Mouse (Mus musculus): ENCODE data around the gene Irak1. TPM values are rescaled to one million over a fixed set of nuclear protein-coding genes. Genes with fewer than 3 reads are reported as not detected.

Gene Irak1
- total RNA-seq, 2 experiments from 2014 or later = 45.2 to 50.7 TPM

GRCm38 (mm10) chrX:73967177-73968075 is 56.3 kb downstream of the Irak1 start:
- intact Hi-C loops (cut with DNase I) = no loop called here
- peak; percentile 92 for DNase-seq

- peak; percentile 91 for DNase-seq
- intact Hi-C loops (cut with DNase I) = no loop called here
These were observed 57.2 kb downstream of the Irak1 start, which contains the start of gene Hcfc1 for GRCm38 (mm10) chrX:73966248-73967176. Gene Hcfc1, minus strand, starts transcription at chrX:73966357.

- DNase-seq = peak; percentile 36
- intact Hi-C loops (cut with DNase I) = no loop called here
These were observed 58.4 kb downstream of the Irak1 start for GRCm38 (mm10) chrX:73965307-73965706.

GRCm38 (mm10) chrX:73964363-73964762 is 59.4 kb downstream of the Irak1 start:
- intact Hi-C loops (cut with DNase I) = no loop called here
- DNase-seq = no peak

Small RNAs within 50 kb of the gene (microRNA-seq; reads per million reads assigned to microRNA genes)
- gene Mir5132 (6.6 reads per million, percentile 16 among the genes with 10 or more reads in this experiment), gene Mir718 (not detected)

Other genes with a start within 250 kb of the Irak1 start
- 1 to 10 TPM; 1.0 to 1.1 TPM for gene Srpk3, start 249.5 kb downstream of the Irak1 start, total RNA-seq (2021)
- gene Idh3g, start 237.0 kb downstream of the Irak1 start, total RNA-seq (2021) = 100 to 1,000 TPM; 118 to 127 TPM
- gene Ssr4, start 236.9 kb downstream of the Irak1 start, total RNA-seq (2021) = 100 to 1,000 TPM; 100 to 104 TPM
- 100 to 1,000 TPM; 174 to 186 TPM for gene Pdzd4, start 198.9 kb downstream of the Irak1 start, total RNA-seq (2021)
- gene Avpr2, start 131.8 kb downstream of the Irak1 start, total RNA-seq (2021) = not detected
- gene L1cam, start 127.8 kb downstream of the Irak1 start, total RNA-seq (2021) = 100 to 1,000 TPM; 518 to 579 TPM
- 1 to 10 TPM; 2.5 to 3.4 TPM for gene Arhgap4, start 102.0 kb downstream of the Irak1 start, total RNA-seq (2021)
- 10 to 100 TPM; 66.9 to 73.6 TPM for gene Naa10, start 102.0 kb downstream of the Irak1 start, total RNA-seq (2021)
- 1 to 10 TPM; 3.3 to 5.4 TPM for gene Renbp, start 93.1 kb downstream of the Irak1 start, total RNA-seq (2021)
- 10 to 100 TPM; 89.1 to 93.4 TPM for gene Hcfc1, start 57.6 kb downstream of the Irak1 start, total RNA-seq (2021)
- not detected for gene Opn1mw, start 103.5 kb upstream of the Irak1 start, total RNA-seq (2021)
- 10 to 100 TPM; 81.8 to 88.9 TPM for gene Mecp2, start 111.4 kb upstream of the Irak1 start, total RNA-seq (2021)
- not detected for gene Tex28, start 143.9 kb upstream of the Irak1 start, total RNA-seq (2021)
- gene Tktl1, start 153.3 kb upstream of the Irak1 start, total RNA-seq (2021) = not detected
- 100 to 1,000 TPM; 434 to 445 TPM for gene Flna, start 225.9 kb upstream of the Irak1 start, total RNA-seq (2021)
- gene Emd, start 230.8 kb upstream of the Irak1 start, total RNA-seq (2021) = 10 to 100 TPM; 48.2 to 52.3 TPM
- gene Rpl10, start 246.9 kb upstream of the Irak1 start, total RNA-seq (2021) = 100 to 1,000 TPM; 264 to 422 TPM